17 mouse cellular contexts compared by ENCODE assay signal in genomic region chr16:21219656-21220055, GRCm38 (mm10). TPM values are rescaled to one million over a fixed set of nuclear protein-coding genes. Genes with fewer than 3 reads are reported as not detected.
"Had no signal": no experiment of that assay in that cellular context is flagged by ENCODE, and none has a peak within 500 bp of the region (broad histone marks: within the 10 kb centered on the region; RNA-seq: fewer than 3 reads in every experiment).

No protein-coding gene starts in this region.

- H3K9ac ChIP-seq: limb, embryonic 15.5 days; liver, embryonic 13.5 days; liver, postnatal 0 days; neural tube, embryonic 12.5 days; stomach, embryonic 15.5 days had no signal

- H3K4me2 ChIP-seq: limb, embryonic 15.5 days; liver, embryonic 13.5 days; neural tube, embryonic 12.5 days; stomach, embryonic 15.5 days had no signal

- ATAC-seq: inflammation-experienced regulatory T-cells, adult 6 months; intestine, postnatal 0 days; liver, postnatal 0 days had no signal

- H3K36me3 ChIP-seq: liver, embryonic 13.5 days had no signal

- H3K27ac ChIP-seq: limb, embryonic 15.5 days; liver, embryonic 13.5 days; midbrain, embryonic 10.5 days; neural tube, embryonic 12.5 days; stomach, embryonic 15.5 days had no signal

- H3K4me3 ChIP-seq: limb, embryonic 15.5 days; liver, embryonic 13.5 days; midbrain, embryonic 10.5 days; myocyte; neural tube, embryonic 12.5 days; stomach, embryonic 15.5 days had no signal

- H3K9me3 ChIP-seq: limb, embryonic 15.5 days; liver, embryonic 13.5 days; midbrain, embryonic 10.5 days; neural tube, embryonic 12.5 days; stomach, embryonic 15.5 days had no signal

- DNase-seq: kidney, adult 8-10 months; layer of hippocampus, adult 9-11 months; layer of hippocampus, postnatal 36 days; liver, embryonic 13.5 days; liver, postnatal 0 days; midbrain, embryonic 14.5 days; right cerebral cortex, postnatal 4 days; thymus, adult 2 months; thymus, postnatal 25 days had no signal

- H3K27me3 ChIP-seq: limb, embryonic 15.5 days; liver, embryonic 13.5 days; neural tube, embryonic 12.5 days; stomach, embryonic 15.5 days had no signal

RNA-seq across cellular contexts. Expression of gene Ephb3, which starts 15.1 kb away (rescaled TPM):
- total RNA-seq: megakaryocyte, adult 5-6 weeks had no signal
- polyA plus RNA-seq: inflammation-experienced regulatory T-cells, adult 6 months had no signal
